ENCODE assay signal across 9 mouse cellular contexts in genomic region chr17:29928751-29929237, GRCm38 (mm10). TPM values are rescaled to one million over a fixed set of nuclear protein-coding genes. Genes with fewer than 3 reads are reported as not detected.
A peak's percentile ranks its signal among the peaks of the same experiment; 100 is the strongest.
DNase-seq lines count a peak whose midpoint lies in the region; ATAC-seq lines count a peak whose summit lies in the region.
"Had no signal": no experiment of that assay in that cellular context is flagged by ENCODE, and none has a peak within 500 bp of the region (broad histone marks: within the 10 kb centered on the region; RNA-seq: fewer than 3 reads in every experiment).

No protein-coding gene starts in this region.

- 57% methylated on average over 16 of the region's 16 CpGs for WGBS in midbrain, embryonic 13.5 days
- 64% methylated on average over 16 of the region's 16 CpGs for WGBS in midbrain, embryonic 10.5 days

- H3K36me3 ChIP-seq in midbrain, embryonic 13.5 days = no peaks in the 10 kb centered on the region
- no peaks in the 10 kb centered on the region for H3K36me3 ChIP-seq in midbrain, embryonic 10.5 days
- H3K36me3 ChIP-seq: limb, embryonic 15.5 days had no signal

- no peaks in the 10 kb centered on the region; the same call in 1 of the 2 replicates for H3K9me3 ChIP-seq in midbrain, embryonic 13.5 days
- no peaks in the 10 kb centered on the region for H3K9me3 ChIP-seq in midbrain, embryonic 10.5 days (replicated peaks)
- H3K9me3 ChIP-seq: limb, embryonic 15.5 days had no signal

- DNase-seq in midbrain, embryonic 10.5 days (ENCODE audit: low spot score) = no peak
- DNase-seq in adrenal gland, postnatal 14 days = peak; percentile 46
- peak; percentile 42 for DNase-seq in gastrocnemius, postnatal 10 days
- DNase-seq in layer of hippocampus, postnatal 14 days (ENCODE audit: low spot score in 2 of 2) = peak; percentile 45 to 78
- peak; percentile 22 for DNase-seq in right cerebral cortex, postnatal 4 days
- DNase-seq in retina, postnatal 1 day = no peak

- peaks cover 9% of the 10 kb centered on the region; the same call in 1 of the 2 replicates for H3K4me1 ChIP-seq in midbrain, embryonic 13.5 days (replicated peaks)
- H3K4me1 ChIP-seq in midbrain, embryonic 10.5 days = no peaks in the 10 kb centered on the region

- peak; percentile 58 for ATAC-seq in midbrain, embryonic 13.5 days
- peak; percentile 38 for ATAC-seq in inflammation-experienced regulatory T-cells, adult 6 months

- no peaks in the 10 kb centered on the region for H3K27me3 ChIP-seq in midbrain, embryonic 13.5 days
- H3K27me3 ChIP-seq in midbrain, embryonic 10.5 days (ENCODE audit: low read depth, poor library complexity, severe bottlenecking) = peaks cover 18% of the 10 kb centered on the region; the same call in 1 of the 2 replicates

- H3K9ac ChIP-seq in midbrain, embryonic 13.5 days (replicated peaks) = no peak overlapping the region
- H3K9ac ChIP-seq: limb, embryonic 15.5 days had no signal

- H3K27ac ChIP-seq in midbrain, embryonic 13.5 days = no peak overlapping the region; the same call in 1 of the 2 replicates
- H3K27ac ChIP-seq in midbrain, embryonic 10.5 days (replicated peaks) = no peak overlapping the region
- H3K27ac ChIP-seq: limb, embryonic 15.5 days had no signal

- no peak overlapping the region for H3K4me2 ChIP-seq in midbrain, embryonic 13.5 days (replicated peaks)
- H3K4me2 ChIP-seq: limb, embryonic 15.5 days had no signal

- H3K4me3 ChIP-seq in midbrain, embryonic 13.5 days (replicated peaks) = no peak overlapping the region
- H3K4me3 ChIP-seq in midbrain, embryonic 10.5 days = no peak overlapping the region
- H3K4me3 ChIP-seq: limb, embryonic 15.5 days had no signal

RNA-seq across cellular contexts. Expression of gene Mdga1, which starts 41.1 kb away (rescaled TPM):
- 11.7 and 14.7 TPM in 2 replicates for polyA plus RNA-seq in midbrain, embryonic 13.5 days (2015; fragmentation: Nextera tagmentation; extraction: Ambion mirVana)
- polyA plus RNA-seq in midbrain, embryonic 10.5 days (2016; fragmentation: Nextera tagmentation; extraction: Ambion mirVana) = 4.3 and 6.2 TPM in 2 replicates
- 1.3 and 1.8 TPM in 2 replicates for total RNA-seq in adrenal gland, postnatal 14 days (2021)
- total RNA-seq in gastrocnemius, postnatal 10 days (2021) = 10 to 100 TPM; 62.3 to 71.8 TPM
- not detected for polyA plus RNA-seq in inflammation-experienced regulatory T-cells, adult 6 months (2017; shearing (Covaris generic))
- 10 to 100 TPM; 61.1 to 68.7 TPM for total RNA-seq in layer of hippocampus, postnatal 14 days (2021)

Comparison
In these comparisons a context has a peak if more than half of its experiments do, and no peak if none do; other contexts are left out.
1. DNase-seq: peak in adrenal gland, postnatal 14 days (single experiment), gastrocnemius, postnatal 10 days (single experiment), layer of hippocampus, postnatal 14 days (2 of 2) and right cerebral cortex, postnatal 4 days (single experiment); none in midbrain, embryonic 10.5 days (single experiment) and retina, postnatal 1 day (single experiment).
2. RNA of gene Mdga1, which starts 41.1 kb away (total RNA-seq): 62.3 to 71.8 TPM in gastrocnemius, postnatal 10 days and 61.1 to 68.7 TPM in layer of hippocampus, postnatal 14 days; 1.3 to 1.8 TPM in adrenal gland, postnatal 14 days; every median in the first group is over 10 times any median in the second.